Mouse (Mus musculus) kidney, adult 2 months (tissue): Measurements from ENCODE around the gene Ccdc194.

Experiments
- CTCF ChIP-seq: fragments of 200-500 bp; conservative IDR thresholded peaks from 2 replicates; pipeline ENCODE4 v1.5.1; 2011; ENCODE audit warnings: low read depth, mild to moderate bottlenecking, control low read depth, low read length, moderate library complexity, mixed read lengths; ENCODE audit not compliant: insufficient read depth, insufficient read length
- POLR2A ChIP-seq: fragments of 200-500 bp; IDR thresholded peaks from one replicate; pipeline ENCODE4 v1.6.1; 2011; ENCODE audit warnings: low read depth, low read length, control low read depth

- TF ChIP-seq POLR2A (no peak), CTCF (no peak)
These were observed 28.4 kb downstream of the Ccdc194 start for GRCm38 (mm10) chr8:71497077-71497645.
